Mouse (Mus musculus) lung, postnatal 0 days (tissue): ENCODE data around the gene Ttc30a2.

ENCODE experiments used
- CTCF ChIP-seq: IDR thresholded peaks from 2 replicates; pipeline ENCODE4 v1.5.1; 2016; ENCODE audit warnings: antibody characterized with exemption, mild to moderate bottlenecking
- EP300 ChIP-seq: IDR thresholded peaks from 2 replicates; pipeline ENCODE4 v1.6.1; 2016; ENCODE audit warnings: antibody characterized with exemption, mild to moderate bottlenecking, control low read depth

- TF ChIP-seq CTCF: no peak
- TF ChIP-seq EP300: no peak
Observed at GRCm38 (mm10) chr2:76006194-76006593, 28.2 kb upstream of the Ttc30a2 start.
